Mouse (Mus musculus): ENCODE measurements around the gene Ank2.
A peak's percentile ranks its signal among the peaks of the same experiment; 100 is the strongest.
"Not testable (repeated sequence)": the region's sequence is repeated elsewhere in the genome, so short reads cannot be mapped to it uniquely, and the experiment has no call there.

Gene Ank2

DNA sequence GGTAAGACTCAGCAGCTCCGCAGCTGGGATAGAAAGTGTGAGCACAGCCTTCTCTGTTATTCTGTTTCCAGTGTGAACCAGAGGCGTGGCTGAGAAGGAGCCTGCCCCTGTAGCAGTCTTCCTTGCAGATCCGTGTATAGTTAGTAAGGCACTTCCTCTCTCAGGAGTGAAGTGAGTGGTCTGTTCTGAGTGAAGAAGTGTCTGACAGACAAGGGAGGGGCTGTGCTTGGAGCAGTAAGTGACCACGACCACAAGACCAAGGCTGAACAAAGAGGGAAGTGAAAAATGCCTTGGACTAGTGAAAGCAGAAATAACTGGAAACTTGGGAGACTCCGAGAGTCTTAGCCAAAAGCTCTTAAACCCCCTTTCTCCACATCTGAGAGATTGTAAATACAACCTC lies 143.9 kb downstream of the Ank2 start:
- DNase-seq (ENCODE audit: low read depth) = no peak

DNA sequence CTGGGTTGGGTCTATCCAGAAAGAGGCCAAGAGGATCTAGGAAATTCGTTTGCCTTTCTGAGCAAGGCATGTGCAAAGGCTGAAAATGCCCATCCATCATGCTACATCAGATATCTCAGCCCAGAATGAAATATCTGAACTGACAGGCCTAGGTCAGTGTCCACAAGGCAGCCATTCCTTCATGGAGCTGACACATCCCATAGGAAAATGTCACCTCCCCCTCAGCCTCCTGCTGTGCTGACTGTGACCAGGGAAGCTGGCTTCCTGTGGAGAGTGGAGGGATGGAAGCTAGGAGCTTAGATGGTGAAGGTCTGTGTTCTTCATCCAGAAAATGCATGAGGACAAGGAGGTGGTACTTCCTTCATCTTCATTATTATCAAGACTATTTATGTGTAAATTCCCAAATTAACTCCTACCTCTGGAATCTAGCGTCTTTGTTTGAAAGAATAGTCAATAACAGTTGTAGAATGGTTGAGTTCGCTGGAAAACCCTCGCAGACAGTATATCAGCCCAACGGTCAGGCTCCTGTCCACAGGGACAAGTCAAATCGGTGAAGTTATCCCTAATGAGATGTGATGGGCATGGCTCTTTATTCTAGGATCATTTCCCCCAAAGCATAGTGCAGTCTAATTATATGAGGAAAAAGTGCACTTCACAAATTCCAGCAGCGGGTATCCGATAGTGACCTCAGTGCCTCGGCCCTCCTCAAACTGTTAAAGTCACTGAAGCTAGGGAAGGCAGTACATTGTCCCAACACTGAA lies 148.4 kb downstream of the Ank2 start:
- DNase-seq (ENCODE audit: low read depth) = no peak

DNA sequence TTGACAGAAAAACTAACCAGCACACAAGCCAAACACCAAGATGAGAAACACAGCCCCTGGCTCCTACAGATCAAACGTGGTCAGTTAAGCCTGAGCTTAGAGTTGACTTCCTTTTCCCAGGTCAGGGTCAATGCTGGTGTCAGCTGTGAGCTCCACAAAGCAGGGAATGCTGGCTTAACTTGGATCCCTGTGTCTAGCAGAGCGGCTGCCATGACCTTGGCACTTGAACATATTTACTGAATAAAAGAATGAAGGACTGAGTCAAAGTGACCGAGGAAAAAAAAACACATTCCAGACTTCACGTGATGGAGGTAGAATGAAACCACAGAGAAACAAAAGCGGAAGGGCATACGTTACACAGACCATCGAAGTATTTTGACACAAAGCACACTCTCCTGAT lies 150.2 kb downstream of the Ank2 start:
- no peak for DNase-seq (ENCODE audit: low read depth)

DNA sequence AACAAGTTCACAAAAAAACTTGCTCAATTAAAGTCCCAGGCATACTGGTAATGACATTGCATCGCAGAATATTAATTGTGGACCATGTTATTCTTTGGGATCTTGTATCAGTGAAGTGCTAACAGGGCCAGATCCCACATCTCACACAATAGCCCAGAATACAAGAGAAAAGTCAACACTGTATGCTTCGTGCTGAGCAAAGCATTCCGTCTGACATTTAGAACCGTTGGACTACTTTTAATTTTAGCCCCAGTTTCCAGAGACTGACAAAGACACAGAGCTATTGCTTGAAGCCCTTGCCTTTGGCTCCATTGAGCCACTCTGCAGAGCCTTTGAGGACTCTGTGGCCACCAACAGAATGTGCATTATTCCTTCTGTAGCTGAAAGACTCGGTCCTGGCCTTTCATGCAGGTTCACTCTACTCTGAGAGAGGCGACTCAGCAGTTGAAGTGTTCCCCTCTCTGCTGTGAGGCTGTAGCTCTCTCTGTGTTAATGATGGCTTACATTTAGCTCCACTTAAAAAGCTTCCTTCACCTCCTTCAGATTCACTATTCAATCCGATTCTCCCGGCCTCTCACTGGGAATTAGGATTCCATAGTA lies 153.2 kb downstream of the Ank2 start:
- DNase-seq (ENCODE audit: low read depth) = no peak

- no peak for DNase-seq (ENCODE audit: low read depth)
Measured at GRCm38 (mm10) chr3:127341300-127341699, 157.8 kb downstream of the Ank2 start.

- no peak for DNase-seq (ENCODE audit: low read depth)
Measured at GRCm38 (mm10) chr3:127334876-127335275, 164.3 kb downstream of the Ank2 start.

GRCm38 (mm10) chr3:127331562-127331961 lies 167.6 kb downstream of the Ank2 start:
- no peak for DNase-seq (ENCODE audit: low read depth)

- DNase-seq (ENCODE audit: low read depth) = no peak
Measured at GRCm38 (mm10) chr3:127326355-127326754, 172.8 kb downstream of the Ank2 start.

DNA sequence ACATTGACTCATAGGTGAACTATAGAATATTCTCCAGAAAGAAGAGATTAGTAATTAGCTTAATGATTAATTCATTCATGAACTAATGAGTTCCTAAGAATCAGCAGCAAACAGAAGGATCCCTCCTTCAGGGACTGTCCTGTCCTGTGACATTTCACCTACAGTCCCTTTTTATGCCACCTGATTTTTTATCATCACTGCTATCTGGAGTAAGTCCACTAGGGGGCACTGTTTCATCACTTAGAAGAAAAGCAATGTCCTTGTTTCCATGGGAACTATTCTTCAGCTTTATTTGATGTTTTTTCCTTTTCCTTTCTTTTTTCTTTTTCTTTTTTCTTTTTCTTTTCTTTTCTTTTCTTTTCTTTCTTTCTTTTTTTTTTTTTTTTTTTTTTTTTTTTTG lies 176.3 kb downstream of the Ank2 start:
- DNase-seq (ENCODE audit: low read depth) = peak; percentile 71

DNA sequence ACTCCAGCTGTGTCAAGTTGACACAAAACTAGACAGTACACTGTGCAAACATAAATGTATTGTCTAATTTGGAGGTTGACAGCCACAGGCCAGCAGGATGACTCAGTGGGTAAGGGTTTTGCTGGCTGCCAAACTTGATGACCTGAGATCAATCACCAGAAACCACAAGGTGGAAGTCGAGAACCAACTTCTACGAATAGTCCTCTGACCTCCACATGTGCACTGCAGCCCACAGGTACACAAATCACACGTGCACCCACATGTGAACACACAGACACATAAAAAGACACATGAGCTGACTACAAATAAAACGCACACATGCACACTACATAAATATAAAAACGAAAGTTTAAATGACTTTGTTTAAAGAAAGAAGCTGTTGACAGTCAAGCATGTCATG lies 177.5 kb downstream of the Ank2 start:
- DNase-seq (ENCODE audit: low read depth) = no peak

GRCm38 (mm10) chr3:127321031-127321430 lies 178.1 kb downstream of the Ank2 start:
- not testable (repeated sequence) for DNase-seq (ENCODE audit: low read depth)

- no peak for DNase-seq (ENCODE audit: low read depth)
Measured at GRCm38 (mm10) chr3:127320311-127320710, 178.8 kb downstream of the Ank2 start.

GRCm38 (mm10) chr3:127317641-127318040 lies 181.5 kb downstream of the Ank2 start:
- DNase-seq (ENCODE audit: low read depth) = no peak

GRCm38 (mm10) chr3:127316717-127317116 lies 182.4 kb downstream of the Ank2 start:
- no peak for DNase-seq (ENCODE audit: low read depth)

GRCm38 (mm10) chr3:127311521-127311920 lies 187.6 kb downstream of the Ank2 start:
- DNase-seq (ENCODE audit: low read depth) = no peak

GRCm38 (mm10) chr3:127310079-127310478 lies 189.1 kb downstream of the Ank2 start:
- peak; percentile 2 for DNase-seq (ENCODE audit: low read depth)

DNA sequence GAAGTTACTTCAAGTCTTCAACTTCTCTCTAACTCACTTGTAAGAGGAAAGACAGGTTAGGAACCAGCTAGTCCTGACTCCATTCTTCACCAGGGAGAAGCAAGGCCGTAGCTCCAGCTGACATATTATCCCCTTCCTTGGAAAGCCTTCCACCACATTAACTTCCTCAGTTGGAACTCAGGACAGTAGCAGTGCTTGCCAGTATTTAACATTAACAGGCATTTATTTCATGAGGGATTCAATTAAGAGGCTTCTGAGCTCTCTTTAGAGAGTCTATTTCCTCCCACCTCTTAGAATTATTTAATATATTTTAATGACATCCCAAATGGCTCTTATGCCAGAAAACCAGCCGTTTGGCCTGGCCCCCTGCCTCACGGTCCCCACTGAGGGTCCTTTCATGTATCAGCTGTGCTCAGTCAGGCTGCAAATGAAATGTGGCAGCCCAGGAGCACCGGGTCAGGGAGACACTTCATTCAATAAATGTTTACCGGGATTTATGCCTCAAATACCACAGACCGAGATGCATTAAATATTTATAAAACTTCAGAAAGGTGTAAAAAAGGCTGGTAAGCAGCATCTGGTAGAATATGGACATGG lies 195.1 kb downstream of the Ank2 start:
- DNase-seq (ENCODE audit: low read depth) = no peak

DNA sequence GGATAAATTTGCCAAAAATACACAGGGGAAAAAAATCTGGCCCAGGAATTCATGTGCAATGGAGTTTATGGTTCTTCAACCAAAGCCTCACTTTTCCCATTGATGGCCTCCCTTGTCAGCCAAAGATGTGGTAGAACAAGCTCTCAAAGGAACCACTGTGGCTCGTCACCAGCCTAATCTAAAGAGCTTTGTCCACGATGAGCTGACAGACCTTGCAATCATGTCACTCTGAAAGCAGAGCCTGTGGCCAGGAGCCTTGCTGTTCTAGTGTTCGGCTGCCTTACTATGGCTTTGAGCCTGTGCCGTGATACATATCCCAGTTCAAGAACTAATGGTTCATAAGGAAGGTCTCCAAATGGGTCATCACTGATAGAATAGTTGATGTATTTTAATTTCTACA lies 196.1 kb downstream of the Ank2 start:
- DNase-seq (ENCODE audit: low read depth) = no peak

GRCm38 (mm10) chr3:127300790-127301189 lies 198.4 kb downstream of the Ank2 start:
- no peak for DNase-seq (ENCODE audit: low read depth)

GRCm38 (mm10) chr3:127295921-127296320 lies 203.2 kb downstream of the Ank2 start:
- DNase-seq (ENCODE audit: low read depth) = no peak

DNA sequence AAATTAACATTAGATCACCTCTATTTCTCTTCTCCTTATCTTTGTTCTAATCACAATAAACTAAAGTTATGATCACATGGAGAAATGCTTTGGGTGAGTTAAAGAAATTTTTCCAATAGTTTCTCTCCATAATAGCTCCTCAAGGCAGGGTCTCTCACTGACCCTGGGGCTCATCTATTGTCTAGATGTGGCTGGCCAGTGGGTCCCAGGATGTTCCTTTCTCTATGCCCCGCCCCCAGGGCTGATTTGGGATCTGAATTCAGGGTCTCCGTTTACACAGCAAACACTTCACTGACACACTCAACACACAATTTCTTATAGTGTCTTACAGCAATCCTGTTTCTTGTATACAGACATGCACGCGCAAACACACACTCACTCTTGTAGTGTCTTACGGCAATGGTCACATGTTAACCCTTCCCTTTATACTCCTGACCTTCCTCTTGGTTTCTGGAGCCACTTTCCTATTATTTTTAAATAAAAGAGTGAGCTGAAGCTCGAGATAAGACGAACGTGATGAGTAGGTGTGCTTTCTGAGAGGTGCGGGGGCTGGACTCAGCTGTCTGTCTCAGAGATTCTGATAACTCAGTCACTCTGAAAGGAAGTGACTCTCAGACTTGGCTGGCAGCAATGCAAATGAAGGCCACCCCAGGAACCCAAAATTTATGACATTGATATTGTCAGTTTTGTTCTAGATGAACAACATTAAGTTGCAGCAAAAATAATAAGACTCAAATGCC lies 204.4 kb downstream of the Ank2 start:
- no peak for DNase-seq (ENCODE audit: low read depth)

GRCm38 (mm10) chr3:127294079-127294478 lies 205.1 kb downstream of the Ank2 start:
- DNase-seq (ENCODE audit: low read depth) = no peak

DNA sequence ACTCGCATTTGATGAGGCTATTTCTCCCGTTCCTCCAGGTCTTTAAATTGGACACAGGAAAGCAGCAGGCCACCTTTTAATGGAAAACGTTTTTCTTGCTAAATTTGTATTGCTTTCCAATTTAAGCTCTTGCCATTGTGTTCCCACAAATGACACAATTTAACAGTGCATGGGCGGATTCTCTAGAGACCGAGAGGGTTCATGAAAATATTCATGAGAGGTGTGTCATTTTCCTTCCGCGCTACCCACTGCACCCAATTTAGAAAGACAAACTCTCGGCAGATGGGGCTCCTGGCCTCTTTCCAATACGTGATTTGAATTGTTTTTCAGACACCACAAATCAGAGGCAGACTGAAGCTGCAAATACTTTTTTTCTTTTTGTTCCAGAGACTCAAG lies 205.7 kb downstream of the Ank2 start:
- no peak for DNase-seq (ENCODE audit: low read depth)

All from induced T-regulatory cell, adult 2 months (primary cell).